Mouse (Mus musculus) lung, embryonic 16.5 days (tissue): Measurements from ENCODE around the gene Pld3. TPM values are rescaled to one million over a fixed set of nuclear protein-coding genes. Genes with fewer than 3 reads are reported as not detected.
A peak's percentile ranks its signal among the peaks of the same experiment; 100 is the strongest.

Experiments used
- ATAC-seq: fragments of 200-750 bp; cut with Nextera tagmentation; 2 replicates; pipeline ENCODE4 v1.8.0; 2017; ENCODE audit warnings: low read depth, mild to moderate bottlenecking, moderate library complexity
- H3K27ac ChIP-seq: fragments of 300-500 bp; sonication (generic); 2 replicates; pipeline ENCODE4 v1.5.1; 2014; ENCODE audit warnings: mild to moderate bottlenecking, control low read depth, low read length
- H3K27me3 ChIP-seq: fragments of 300-500 bp; sonication (generic); 2 replicates; pipeline ENCODE4 v1.6.1; 2014; ENCODE audit warnings: low read depth, low read length, mixed read lengths; ENCODE audit not compliant: control insufficient read depth, insufficient read depth
- H3K36me3 ChIP-seq: fragments of 300-500 bp; sonication (generic); 2 replicates; pipeline ENCODE4 v1.6.1; 2014; ENCODE audit warnings: low read length; ENCODE audit not compliant: control insufficient read depth, insufficient read depth
- H3K4me1 ChIP-seq: fragments of 300-500 bp; sonication (generic); replicated peaks from 2 replicates; pipeline ENCODE4 v1.6.1; 2014; ENCODE audit warnings: low read length, mixed read lengths; ENCODE audit not compliant: control insufficient read depth, insufficient read depth
- H3K4me2 ChIP-seq: fragments of 300-500 bp; sonication (generic); 2 replicates; pipeline ENCODE4 v1.6.1; 2014; ENCODE audit warnings: low read depth, low read length, control low read depth
- H3K4me3 ChIP-seq: fragments of 300-500 bp; sonication (generic); 2 replicates; pipeline ENCODE4 v1.5.1; 2014; ENCODE audit warnings: mild to moderate bottlenecking, low read length, control low read depth
- H3K9ac ChIP-seq: fragments of 300-500 bp; sonication (generic); 2 replicates; pipeline ENCODE4 v1.6.1; 2014; ENCODE audit warnings: low read length, control low read depth
- H3K9me3 ChIP-seq: fragments of 300-500 bp; sonication (generic); 2 replicates; pipeline ENCODE4 v1.6.1; 2016; ENCODE audit warnings: low read length; ENCODE audit not compliant: control insufficient read depth
- WGBS: fragments of 180-500 bp; shearing (Covaris S2); extraction: QIAGEN DNeasy Blood & Tissue Kit; methylation state at CpG from one replicate; pipeline ENCODE4 v1.1.7; 2014; 5-methylcytosine and 5-hydroxymethylcytosine counted together
- polyA plus RNA-seq: library from polyadenylated mRNA; unstranded; fragments of >200 nt; fragmentation: Nextera tagmentation; extraction: Ambion mirVana; gene quantifications from 2 replicates; pipeline ENCODE4 v1.2.1, GENCODE M21; 2015

The Pld3 gene
- polyA plus RNA-seq = 85.6 and 95.6 TPM in 2 replicates

GRCm38 (mm10) chr7:27552931-27553513 is at the start of gene Pld3, which contains the start of gene 2310022A10Rik:
Pld3 (minus strand) TSS chr7:27553218.
2310022A10Rik (plus strand) TSS chr7:27553233.
- Histone ChIP-seq H3K4me1 (peaks cover 12% of the 10 kb centered on the region), H3K36me3 (peaks cover 2% of the 10 kb centered on the region; the same call in 1 of the 2 replicates), H3K9me3 (no peaks in the 10 kb centered on the region), H3K9ac (peak within 1 kb of the TSS; percentile 73), H3K27me3 (no peaks in the 10 kb centered on the region), H3K27ac (peak within 1 kb of the TSS; percentile 47), H3K4me2 (peak within 1 kb of the TSS; percentile 88), H3K4me3 (peak within 1 kb of the TSS; percentile 64)
- under 1% methylated on average over 39 of the region's 41 CpGs for WGBS
- peak; percentile 100 for ATAC-seq

GRCm38 (mm10) chr7:27602161-27602560 is 49.1 kb upstream of the Pld3 start:
- no peak overlapping the region for H3K9ac ChIP-seq
- WGBS = 79% methylated on average over 2 of the region's 2 CpGs

GRCm38 (mm10) chr7:27601628-27602027 is 48.6 kb upstream of the Pld3 start:
- Histone ChIP-seq H3K4me1 (peaks cover 34% of the 10 kb centered on the region), H3K36me3 (no peaks in the 10 kb centered on the region), H3K27me3 (no peaks in the 10 kb centered on the region), H3K27ac (no peak overlapping the region), H3K4me2 (no peak overlapping the region), H3K4me3 (no peak overlapping the region), H3K9me3 (no peaks in the 10 kb centered on the region), H3K9ac (no peak overlapping the region)
- ATAC-seq = no peak
- WGBS = 51% methylated on average over 4 of the region's 4 CpGs

More at GRCm38 (mm10) chr7:27602161-27602560, 49.1 kb upstream of the Pld3 start:
- H3K4me2 ChIP-seq = no peak overlapping the region
- H3K9me3 ChIP-seq = no peaks in the 10 kb centered on the region
- H3K36me3 ChIP-seq = no peaks in the 10 kb centered on the region
- no peaks in the 10 kb centered on the region for H3K27me3 ChIP-seq
- no peak for ATAC-seq
- no peak overlapping the region; the same call in 1 of the 2 replicates for H3K27ac ChIP-seq
- H3K4me3 ChIP-seq = no peak overlapping the region
- H3K4me1 ChIP-seq = peaks cover 36% of the 10 kb centered on the region

GRCm38 (mm10) chr7:27598053-27598452 is 45.0 kb upstream of the Pld3 start:
- Histone ChIP-seq H3K4me1 (peaks cover 32% of the 10 kb centered on the region), H3K4me2 (no peak overlapping the region), H3K4me3 (no peak overlapping the region), H3K9ac (no peak overlapping the region), H3K27ac (no peak overlapping the region), H3K36me3 (no peaks in the 10 kb centered on the region), H3K9me3 (no peaks in the 10 kb centered on the region), H3K27me3 (no peaks in the 10 kb centered on the region)
- WGBS = 73% methylated on average over 7 of the region's 7 CpGs
- ATAC-seq = no peak

DNA sequence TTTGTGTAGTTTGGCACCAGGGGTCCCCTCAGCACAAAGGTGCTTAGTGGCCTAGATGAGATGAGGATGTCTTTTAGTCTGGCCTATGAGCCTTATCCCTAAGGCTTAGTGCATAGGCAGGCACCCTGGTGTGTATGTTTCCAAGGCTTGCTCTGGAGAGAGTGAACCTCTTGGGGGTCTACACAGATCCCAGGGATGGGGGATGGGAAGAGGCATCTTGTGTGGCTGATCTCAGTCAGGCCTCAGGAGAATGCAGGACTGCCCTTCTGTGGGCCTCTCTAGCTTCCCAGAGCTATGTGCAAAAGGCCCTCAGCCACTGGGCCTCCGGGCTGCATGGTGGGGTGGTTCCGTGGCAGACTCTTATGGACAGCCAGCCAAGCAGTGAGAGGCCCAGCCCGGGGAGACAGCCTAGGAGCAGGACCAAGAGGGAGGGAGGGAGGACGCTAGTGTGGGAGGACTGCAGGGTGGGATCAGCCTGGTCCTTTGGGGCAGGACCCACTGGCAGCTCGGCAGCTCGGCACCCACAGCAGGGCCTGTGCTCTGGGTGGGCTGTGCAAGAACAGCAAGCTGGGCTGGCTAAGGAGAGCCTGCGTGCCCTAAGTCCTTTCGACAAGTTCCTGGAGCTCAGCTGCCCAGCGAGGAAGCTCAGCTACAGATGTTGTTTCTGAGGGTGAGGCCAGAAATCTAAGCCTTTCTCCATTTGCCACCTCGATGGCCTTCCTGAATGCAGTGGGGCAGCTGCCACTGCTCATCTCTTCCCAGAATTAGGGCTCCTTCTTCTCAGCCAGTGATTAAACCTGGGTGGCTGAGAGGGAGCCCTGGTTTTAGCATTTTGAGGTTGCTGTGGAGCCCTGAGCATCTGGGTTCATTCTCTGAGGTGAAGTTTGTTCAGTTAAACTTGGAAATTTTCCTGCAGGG is 43.8 kb upstream of the Pld3 start:
- 45% methylated on average over 10 of the region's 10 CpGs for WGBS
- Histone ChIP-seq H3K36me3 (no peaks in the 10 kb centered on the region), H3K9me3 (no peaks in the 10 kb centered on the region), H3K9ac (peak overlapping the region; percentile 29), H3K27ac (peak overlapping the region; percentile 53), H3K4me3 (no peak overlapping the region), H3K4me1 (peaks cover 29% of the 10 kb centered on the region), H3K27me3 (no peaks in the 10 kb centered on the region), H3K4me2 (no peak overlapping the region)
- ATAC-seq = peak; percentile 41

- WGBS = 44% methylated on average over 12 of the region's 12 CpGs
- H3K4me3 ChIP-seq = peak overlapping the region; percentile 69
- H3K36me3 ChIP-seq = no peaks in the 10 kb centered on the region
- H3K9me3 ChIP-seq = no peaks in the 10 kb centered on the region
- no peaks in the 10 kb centered on the region for H3K27me3 ChIP-seq
- peak overlapping the region; percentile 91 for H3K9ac ChIP-seq
- peak overlapping the region; percentile 98 for H3K27ac ChIP-seq
- peak overlapping the region; percentile 71 for H3K4me2 ChIP-seq
- peaks cover 25% of the 10 kb centered on the region for H3K4me1 ChIP-seq
- no peak for ATAC-seq
These were observed 40.1 kb upstream of the Pld3 start for GRCm38 (mm10) chr7:27592934-27593645.

DNA sequence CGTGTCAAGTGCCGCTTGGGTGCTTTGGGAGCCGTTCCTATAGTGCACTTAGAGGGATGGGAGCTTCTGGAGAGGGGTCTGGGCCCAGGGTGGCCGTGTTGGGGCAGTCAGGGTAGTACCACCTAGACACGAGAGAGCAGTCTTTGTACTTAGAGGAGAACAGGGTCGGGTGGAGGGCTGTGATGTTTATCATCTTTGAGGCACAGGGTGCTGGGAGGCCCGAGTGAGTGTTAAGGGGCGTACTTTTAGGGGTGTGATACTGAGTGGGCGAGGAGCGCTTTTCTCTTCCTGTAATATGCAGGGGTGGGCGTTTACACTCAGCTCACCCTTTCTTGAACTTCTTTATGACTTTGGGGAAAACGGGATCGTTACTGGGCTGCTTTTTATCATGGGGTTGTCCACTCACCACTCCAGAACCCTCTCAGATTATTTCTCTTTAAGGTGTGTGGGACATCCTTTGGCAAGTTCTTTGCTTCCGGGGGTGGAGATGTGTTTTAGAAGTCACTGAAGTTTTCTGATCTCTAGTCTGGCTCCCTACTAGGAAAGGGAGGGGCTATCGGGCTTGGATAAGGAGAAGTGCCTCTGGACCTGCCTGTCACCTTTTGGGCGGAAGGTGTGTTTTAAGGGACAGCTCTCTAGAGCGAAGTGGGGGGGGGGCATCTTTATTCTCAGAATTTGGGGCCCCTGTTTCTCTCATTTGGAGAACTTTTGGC is 39.4 kb upstream of the Pld3 start:
- Histone ChIP-seq H3K4me2 (peak overlapping the region; percentile 71), H3K27ac (peak overlapping the region; percentile 98), H3K4me3 (peak overlapping the region; percentile 69), H3K9me3 (no peaks in the 10 kb centered on the region), H3K27me3 (no peaks in the 10 kb centered on the region), H3K9ac (peak overlapping the region; percentile 91), H3K36me3 (no peaks in the 10 kb centered on the region), H3K4me1 (peaks cover 25% of the 10 kb centered on the region)
- no peak for ATAC-seq
- WGBS = 2% methylated on average over 17 of the region's 17 CpGs

- H3K4me1 ChIP-seq = peaks cover 21% of the 10 kb centered on the region
- H3K27ac ChIP-seq = peak within 1 kb of the TSS; percentile 98
- under 1% methylated on average over 44 of the region's 71 CpGs for WGBS
- no peaks in the 10 kb centered on the region for H3K27me3 ChIP-seq
- H3K36me3 ChIP-seq = no peaks in the 10 kb centered on the region
- ATAC-seq = peak; percentile 96
- H3K4me2 ChIP-seq = peak within 1 kb of the TSS; percentile 71
- H3K4me3 ChIP-seq = peak within 1 kb of the TSS; percentile 69
- H3K9ac ChIP-seq = peak within 1 kb of the TSS; percentile 91
- no peaks in the 10 kb centered on the region for H3K9me3 ChIP-seq
These were observed 38.5 kb upstream of the Pld3 start, which contains the start of gene Akt2 for GRCm38 (mm10) chr7:27591266-27592216. Akt2 (plus strand) TSS chr7:27591552.
